Mouse (Mus musculus) thymus, adult 2 months (tissue): Measurements from ENCODE around the gene Hsd17b13. TPM values are rescaled to one million over a fixed set of nuclear protein-coding genes. Genes with fewer than 3 reads are reported as not detected.
"Not testable (repeated sequence)": the region's sequence is repeated elsewhere in the genome, so short reads cannot be mapped to it uniquely, and the experiment has no call there.

Experiments
- DNase-seq: peaks from one replicate; pipeline ENCODE4 v3.0.0; 2021
- H3K27ac ChIP-seq: fragments of 200-500 bp; 2 replicates; pipeline ENCODE4 v1.5.1; 2012; ENCODE audit warnings: low read length, control low read depth; ENCODE audit not compliant: control insufficient read depth, insufficient read depth
- H3K27me3 ChIP-seq: fragments of 200-500 bp; 2 replicates; pipeline ENCODE4 v1.6.1; 2012; ENCODE audit warnings: mild to moderate bottlenecking, low read length, moderate library complexity, mixed read lengths; ENCODE audit not compliant: control insufficient read depth, insufficient read depth
- H3K36me3 ChIP-seq: fragments of 200-500 bp; 2 replicates; pipeline ENCODE4 v1.6.1; 2012; ENCODE audit warnings: mild to moderate bottlenecking, low read length, moderate library complexity; ENCODE audit not compliant: control insufficient read depth, insufficient read depth
- H3K4me1 ChIP-seq: fragments of 200-500 bp; replicated peaks from 2 replicates; pipeline ENCODE4 v1.6.1; 2012; ENCODE audit warnings: low read length; ENCODE audit not compliant: control insufficient read depth, insufficient read depth
- H3K4me3 ChIP-seq: fragments of 200-500 bp; 2 replicates; pipeline ENCODE4 v1.5.1; 2012; ENCODE audit warnings: mild to moderate bottlenecking, low read length, control low read depth, moderate library complexity; ENCODE audit not compliant: control insufficient read depth, insufficient read depth
- CTCF ChIP-seq: fragments of 200-500 bp; IDR thresholded peaks from 2 replicates; pipeline ENCODE4 v1.5.1; 2012; ENCODE audit warnings: mild to moderate bottlenecking, control low read depth, low read length, moderate library complexity, borderline replicate concordance; ENCODE audit not compliant: control insufficient read depth, poor library complexity, insufficient read depth; ENCODE audit errors: extremely low read depth
- POLR2A ChIP-seq: fragments of 200-500 bp; IDR thresholded peaks from 2 replicates; pipeline ENCODE4 v1.6.1; 2012; ENCODE audit warnings: mild to moderate bottlenecking, low read length, control low read depth, moderate library complexity; ENCODE audit not compliant: control insufficient read depth, poor library complexity, insufficient read depth; ENCODE audit errors: extremely low read depth
- WGBS: fragments of 180-500 bp; shearing (Covaris S2); methylation state at CpG from one replicate; pipeline ENCODE4 v1.1.7; 2018; 5-methylcytosine and 5-hydroxymethylcytosine counted together
- polyA plus RNA-seq: library from polyadenylated mRNA; depleted of rRNA; stranded (reverse); fragments of >200 nt; gene quantifications from 2 replicates; pipeline ENCODE4 v1.2.3, GENCODE M21; 2012; rRNA removed

Gene Hsd17b13
- 0.26 TPM in 1 of 2 replicates, not detected in the other for polyA plus RNA-seq

DNA sequence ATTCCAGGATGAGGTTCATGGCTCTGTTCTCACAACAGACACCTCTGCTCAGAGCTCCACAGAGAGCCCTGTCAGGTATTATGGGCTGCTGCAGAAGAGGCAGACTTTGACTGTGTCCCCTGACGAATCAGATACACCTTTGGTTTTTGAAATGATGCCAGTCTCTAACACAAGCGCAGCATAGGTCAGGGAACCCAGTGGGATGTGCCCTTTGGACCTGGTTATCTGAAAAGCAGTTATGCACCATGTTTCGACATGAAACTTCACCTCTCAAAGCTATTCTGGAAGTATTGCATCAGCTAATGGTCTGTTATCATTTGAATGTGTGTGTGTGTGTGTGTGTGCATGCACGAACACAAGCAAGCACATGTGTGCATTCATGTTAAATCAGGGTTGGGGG lies at the start of gene Hsd17b13:
Gene Hsd17b13, minus strand, starts transcription at position 114 of the 400 bp plus-strand sequence.
- Histone ChIP-seq H3K36me3 (no peaks in the 10 kb centered on the region), H3K27ac (no peak within 1 kb of the TSS), H3K4me1 (peaks cover 10% of the 10 kb centered on the region), H3K27me3 (no peaks in the 10 kb centered on the region; the same call in 1 of the 2 replicates), H3K4me3 (no peak within 1 kb of the TSS)
- TF ChIP-seq CTCF, result no peak
- TF ChIP-seq POLR2A, result no peak
- no peak for DNase-seq
- 91% methylated on average over 4 of the region's 4 CpGs for WGBS

DNA sequence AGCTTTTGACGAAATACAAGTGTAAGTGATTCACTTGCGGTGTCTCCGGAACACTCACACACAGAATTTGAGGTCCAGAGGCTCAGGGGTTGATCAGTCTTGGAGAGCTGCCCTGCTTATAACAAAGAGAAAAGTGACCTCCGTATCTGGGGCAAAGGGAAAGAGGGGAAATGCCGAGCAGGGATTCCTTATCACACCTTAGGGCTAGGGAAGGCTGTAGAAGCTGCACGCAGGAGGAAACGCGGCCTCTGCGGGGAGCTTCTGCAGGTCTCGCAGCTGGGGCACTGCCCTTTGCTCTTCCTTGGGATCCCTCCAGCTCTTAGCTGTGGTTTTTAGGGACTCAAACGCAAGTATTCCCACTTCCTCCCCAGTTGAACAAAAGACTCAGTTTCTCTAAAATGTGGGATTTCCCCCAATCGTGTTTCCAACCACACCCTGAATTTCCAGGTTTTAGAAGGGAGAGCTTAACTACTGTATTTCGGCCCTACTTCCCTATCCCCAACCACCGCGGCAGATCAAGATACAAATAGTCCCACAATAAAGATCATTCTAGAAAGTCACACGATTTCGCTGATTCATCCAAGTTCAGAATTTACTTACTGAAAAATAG lies 48.1 kb upstream of the Hsd17b13 start:
- no peak for TF ChIP-seq CTCF
- no peak for TF ChIP-seq POLR2A
- WGBS, result 34% methylated on average over 17 of the region's 17 CpGs
- Histone ChIP-seq H3K4me3 (no peak overlapping the region), H3K4me1 (peaks cover 21% of the 10 kb centered on the region), H3K27ac (no peak overlapping the region), H3K27me3 (no peaks in the 10 kb centered on the region), H3K36me3 (no peaks in the 10 kb centered on the region)
- no peak for DNase-seq

- TF ChIP-seq POLR2A (no peak), CTCF (no peak)
- Histone ChIP-seq H3K27me3 (no peaks in the 10 kb centered on the region), H3K4me1 (peaks cover 25% of the 10 kb centered on the region), H3K27ac (no peak overlapping the region), H3K4me3 (no peak overlapping the region), H3K36me3 (no peaks in the 10 kb centered on the region)
- 86% methylated on average over 11 of the region's 11 CpGs for WGBS
- no peak for DNase-seq
Measured at GRCm38 (mm10) chr5:104024762-104025161, 47.6 kb upstream of the Hsd17b13 start.

GRCm38 (mm10) chr5:104024193-104024592 lies 47.0 kb upstream of the Hsd17b13 start:
- not testable (repeated sequence) for H3K36me3 ChIP-seq, H3K27me3 ChIP-seq, DNase-seq, H3K4me3 ChIP-seq, H3K27ac ChIP-seq
- 95% methylated on average over 5 of the region's 5 CpGs for WGBS
- H3K4me1 ChIP-seq, result peaks cover 29% of the 10 kb centered on the region

GRCm38 (mm10) chr5:104023289-104024020 lies 46.2 kb upstream of the Hsd17b13 start:
- no peak overlapping the region; the same call in 1 of the 2 replicates for H3K27ac ChIP-seq
- no peaks in the 10 kb centered on the region for H3K27me3 ChIP-seq
- 40% methylated on average over 8 of the region's 8 CpGs for WGBS
- no peak for DNase-seq
- H3K4me1 ChIP-seq, result peaks cover 30% of the 10 kb centered on the region
- H3K36me3 ChIP-seq, result no peaks in the 10 kb centered on the region
- TF ChIP-seq POLR2A (no peak), CTCF (no peak)
- H3K4me3 ChIP-seq, result no peak overlapping the region

GRCm38 (mm10) chr5:104022558-104022957 lies 45.3 kb upstream of the Hsd17b13 start:
- Histone ChIP-seq H3K36me3 (no peaks in the 10 kb centered on the region), H3K27ac (peak overlapping the region; percentile 1; the same call in 1 of the 2 replicates), H3K4me3 (peak overlapping the region; percentile 15; the same call in 1 of the 2 replicates), H3K4me1 (peaks cover 37% of the 10 kb centered on the region), H3K27me3 (no peaks in the 10 kb centered on the region)
- TF ChIP-seq CTCF (no peak), POLR2A (no peak)
- WGBS, result 33% methylated on average over 5 of the region's 5 CpGs
- DNase-seq, result no peak
